Comparison of ENCODE assay signal across 8 mouse cellular contexts in the genomic region with DNA sequence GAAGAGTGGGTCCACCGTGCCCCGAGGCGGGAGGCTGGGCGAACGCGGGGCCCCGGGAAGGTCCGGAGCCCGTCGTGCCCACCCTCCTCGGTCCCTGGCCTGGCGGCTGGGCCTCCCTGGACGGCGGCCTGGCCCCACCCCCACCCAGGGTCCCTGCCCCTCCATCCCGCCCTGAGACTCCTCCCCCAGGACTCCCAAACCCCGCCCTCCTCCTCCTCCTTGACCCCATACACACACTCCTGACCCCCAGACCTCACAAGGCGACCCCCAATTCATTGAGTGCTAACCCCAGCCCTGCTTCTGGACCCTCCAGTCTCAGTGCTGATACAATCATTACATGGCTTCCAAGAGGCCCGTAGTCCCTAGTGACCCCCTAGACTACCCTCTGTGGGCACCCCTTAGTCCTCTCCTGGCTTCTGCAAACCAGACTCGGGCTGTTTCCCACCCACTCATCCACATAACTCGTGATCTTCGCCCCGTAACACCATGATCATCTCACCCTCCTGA. TPM values are rescaled to one million over a fixed set of nuclear protein-coding genes. Genes with fewer than 3 reads are reported as not detected.
DNase-seq lines count a peak whose midpoint lies in the region; ATAC-seq and TF ChIP-seq lines count a peak whose summit lies in the region.

No protein-coding gene starts in this region.

- H3K27ac ChIP-seq in heart, adult 2 months = peak overlapping the region; percentile 96
- peak overlapping the region; percentile 57 for H3K27ac ChIP-seq in MEL (ENCODE audit: control insufficient read depth, low read depth, low read length)
- H3K27ac ChIP-seq in forebrain, embryonic 12.5 days = peak overlapping the region; percentile 95
- H3K27ac ChIP-seq in limb, embryonic 10.5 days = peak overlapping the region; percentile 94
- H3K27ac ChIP-seq in midbrain, embryonic 13.5 days = peak overlapping the region; percentile 95

- TF ChIP-seq RAD21 in MEL (IDR thresholded peaks at IDR 0.05; ENCODE audit: low read depth, low read length) = no peak

- H3K4me3 ChIP-seq in heart, adult 2 months = peak overlapping the region; percentile 91
- peak overlapping the region; percentile 75 to 82 for H3K4me3 ChIP-seq in MEL (ENCODE audit: control insufficient read depth in 1 of 2, insufficient read depth in 1 of 2, low read depth in 2 of 2, low read length in 2 of 2)
- peak overlapping the region; percentile 89 for H3K4me3 ChIP-seq in forebrain, embryonic 12.5 days (replicated peaks)
- H3K4me3 ChIP-seq in limb, embryonic 10.5 days = peak overlapping the region; percentile 72
- H3K4me3 ChIP-seq in midbrain, embryonic 13.5 days (replicated peaks) = peak overlapping the region; percentile 84

- H3K9me3 ChIP-seq in MEL (replicated peaks; ENCODE audit: insufficient read depth, low read length) = no peaks in the 10 kb centered on the region
- H3K9me3 ChIP-seq in forebrain, embryonic 12.5 days = no peaks in the 10 kb centered on the region
- H3K9me3 ChIP-seq in limb, embryonic 10.5 days (replicated peaks) = no peaks in the 10 kb centered on the region
- no peaks in the 10 kb centered on the region for H3K9me3 ChIP-seq in midbrain, embryonic 13.5 days

- DNase-seq in heart, adult 2 months = no peak
- no peak for DNase-seq in heart, adult 8-10 months (ENCODE audit: low spot score)
- no peak for DNase-seq in MEL (ENCODE audit: low read depth, low spot score)
- no peak for DNase-seq in limb, embryonic 10.5 days (ENCODE audit: low spot score)
- DNase-seq in layer of hippocampus, adult 9-10 months (ENCODE audit: low spot score) = no peak
- no peak for DNase-seq in layer of hippocampus, postnatal 25 days (ENCODE audit: extremely low spot score in 1 of 2, low spot score in 1 of 2)

- H3K4me2 ChIP-seq in forebrain, embryonic 12.5 days = peak overlapping the region; percentile 95
- H3K4me2 ChIP-seq in midbrain, embryonic 13.5 days (replicated peaks) = peak overlapping the region; percentile 71

- no peaks in the 10 kb centered on the region for H3K36me3 ChIP-seq in heart, adult 2 months (ENCODE audit: control insufficient read depth, insufficient read depth, low read length)
- peaks cover 0 to 4% of the 10 kb centered on the region in 2 experiments; a peak in 2 of 4 replicates for H3K36me3 ChIP-seq in MEL (ENCODE audit: control insufficient read depth in 1 of 2, insufficient read depth in 2 of 2, low read length in 2 of 2)
- peaks cover 8% of the 10 kb centered on the region for H3K36me3 ChIP-seq in forebrain, embryonic 12.5 days (replicated peaks)
- peaks cover 27% of the 10 kb centered on the region for H3K36me3 ChIP-seq in limb, embryonic 10.5 days
- peaks cover 16% of the 10 kb centered on the region for H3K36me3 ChIP-seq in midbrain, embryonic 13.5 days

- H3K27me3 ChIP-seq in heart, adult 2 months (ENCODE audit: control insufficient read depth, insufficient read depth, low read length) = no peaks in the 10 kb centered on the region
- H3K27me3 ChIP-seq in MEL (ENCODE audit: control insufficient read depth in 1 of 2, insufficient read depth in 2 of 2, low read length in 2 of 2) = no peaks in the 10 kb centered on the region
- no peaks in the 10 kb centered on the region for H3K27me3 ChIP-seq in forebrain, embryonic 12.5 days
- no peaks in the 10 kb centered on the region for H3K27me3 ChIP-seq in limb, embryonic 10.5 days (ENCODE audit: low read depth, poor library complexity, severe bottlenecking)
- H3K27me3 ChIP-seq in midbrain, embryonic 13.5 days = no peaks in the 10 kb centered on the region

- TF ChIP-seq POLR2A in heart, adult 2 months (IDR thresholded peaks at IDR 0.05; ENCODE audit: insufficient read depth, low read depth, low read length) = no peak
- peak in 1 of 2 experiments; percentile 5; a peak in 1 of 4 replicates for TF ChIP-seq POLR2A in MEL (IDR thresholded peaks at IDR 0.05; ENCODE audit: control insufficient read depth in 1 of 2, insufficient read depth in 1 of 2, low read depth in 1 of 2, low read length in 2 of 2, poor library complexity in 1 of 2)

- no peaks in the 10 kb centered on the region for H3K79me2 ChIP-seq in heart, adult 2 months (replicated peaks; ENCODE audit: control insufficient read depth, insufficient read depth, low read length)
- peaks cover 5% of the 10 kb centered on the region; the same call in 1 of the 2 replicates for H3K79me2 ChIP-seq in MEL (ENCODE audit: control insufficient read depth, insufficient read depth, low read length, poor library complexity)

- ATAC-seq in forebrain, embryonic 12.5 days (ENCODE audit: low FRiP score) = peak; percentile 75
- ATAC-seq in midbrain, embryonic 13.5 days = peak; percentile 49

- no peak for TF ChIP-seq EP300 in heart, adult 2 months (IDR thresholded peaks at IDR 0.05; ENCODE audit: insufficient read depth, low read depth, low read length)
- no peak for TF ChIP-seq EP300 in MEL (IDR thresholded peaks at IDR 0.05; ENCODE audit: low read depth in 1 of 2, low read length in 2 of 2)

- peak overlapping the region; percentile 97 for H3K9ac ChIP-seq in heart, adult 2 months (ENCODE audit: low read depth, low read length)
- peak overlapping the region; percentile 97 for H3K9ac ChIP-seq in MEL (ENCODE audit: control insufficient read depth, low read depth, low read length, poor library complexity, severe bottlenecking)
- H3K9ac ChIP-seq in forebrain, embryonic 12.5 days = peak overlapping the region; percentile 92
- peak overlapping the region; percentile 94 for H3K9ac ChIP-seq in midbrain, embryonic 13.5 days (replicated peaks)

- peaks cover 10% of the 10 kb centered on the region for H3K4me1 ChIP-seq in heart, adult 2 months (ENCODE audit: control insufficient read depth, insufficient read depth, low read length)
- H3K4me1 ChIP-seq in MEL (ENCODE audit: control insufficient read depth in 1 of 2, insufficient read depth in 2 of 2, low read length in 2 of 2) = peaks cover 3 to 9% of the 10 kb centered on the region in 2 experiments; a peak in 2 of 4 replicates
- H3K4me1 ChIP-seq in forebrain, embryonic 12.5 days = peaks cover 41% of the 10 kb centered on the region
- H3K4me1 ChIP-seq in limb, embryonic 10.5 days = peaks cover 70% of the 10 kb centered on the region
- peaks cover 52% of the 10 kb centered on the region for H3K4me1 ChIP-seq in midbrain, embryonic 13.5 days (replicated peaks)

- intact Hi-C loops in heart, adult 2 months (cut with DNase I) = loop anchor here (5.0 kb wide), 1 partner anchor 170 kb away; no protein-coding TSS in a partner anchor

- 8% methylated on average over 21 of the region's 22 CpGs for WGBS in heart, adult 2 months
- 9% methylated on average over 21 of the region's 22 CpGs for WGBS in forebrain, embryonic 12.5 days
- 10% methylated on average over 22 of the region's 22 CpGs for WGBS in limb, embryonic 10.5 days
- WGBS in midbrain, embryonic 13.5 days = 9% methylated on average over 16 of the region's 22 CpGs

- TF ChIP-seq CTCF in heart, adult 2 months (IDR thresholded peaks at IDR 0.05) = no peak
- no peak for TF ChIP-seq CTCF in MEL (IDR thresholded peaks at IDR 0.05 in 2 of 3, conservative IDR thresholded peaks at IDR 0.05 in 1 of 3; ENCODE audit: control insufficient read depth in 1 of 3, insufficient read depth in 1 of 3, low read depth in 2 of 3, low read length in 3 of 3, poor library complexity in 1 of 3, severe bottlenecking in 1 of 3)

RNA-seq across cellular contexts. Expression of a gene that starts 0.7 kb away (rescaled TPM):
- total RNA-seq in heart, adult 2 months (2021) = 10 to 100 TPM; 12.4 to 12.5 TPM
- polyA plus RNA-seq in heart, adult 2 months (2012; rRNA removed) = 22.9 and 30.8 TPM in 2 replicates
- 10 to 100 TPM; 12.2 to 18.5 (median 14.2) TPM for total RNA-seq in heart, adult 8-10 months (2022)
- total RNA-seq in MEL (2012; rRNA removed) = 21.4 and 29.5 TPM in 2 replicates
- polyA plus RNA-seq in MEL (2012; ENCODE audit: insufficient read depth in 1 of 2, insufficient read length in 2 of 2, low read depth in 1 of 2, low replicate concordance in 2 of 2, missing spikeins in 1 of 2) = 10 to 100 TPM in 1 of 2 experiments, not detected in 1; 53.0 TPM
- polyA plus RNA-seq in forebrain, embryonic 12.5 days (2016; fragmentation: Nextera tagmentation; extraction: Ambion mirVana) = 43.6 and 44.7 TPM in 2 replicates
- 33.6 and 40.2 TPM in 2 replicates for polyA plus RNA-seq in limb, embryonic 10.5 days (2016; fragmentation: Nextera tagmentation; extraction: Ambion mirVana)
- 44.2 and 45.6 TPM in 2 replicates for polyA plus RNA-seq in midbrain, embryonic 13.5 days (2015; fragmentation: Nextera tagmentation; extraction: Ambion mirVana)
- 100 to 1,000 TPM in 1 of 2 experiments, 10 to 100 TPM in 1; 95.9 to 109 TPM for total RNA-seq in layer of hippocampus, postnatal 25 days (2021)

RNA-seq across cellular contexts. Expression of a gene that starts 30.0 kb away (rescaled TPM):
- 1 to 10 TPM; 2.9 to 4.5 TPM for total RNA-seq in heart, adult 2 months (2021)
- polyA plus RNA-seq in heart, adult 2 months (2012; rRNA removed) = 3.4 and 4.0 TPM in 2 replicates
- total RNA-seq in heart, adult 8-10 months (2022) = 1 to 10 TPM; 2.5 to 4.0 (median 3.6) TPM
- 110 and 121 TPM in 2 replicates for total RNA-seq in MEL (2012; rRNA removed)
- polyA plus RNA-seq in MEL (2012; ENCODE audit: insufficient read depth in 1 of 2, insufficient read length in 2 of 2, low read depth in 1 of 2, low replicate concordance in 2 of 2, missing spikeins in 1 of 2) = 100 to 1,000 TPM in 1 of 2 experiments, not detected in 1; 154 TPM
- 2.8 and 4.4 TPM in 2 replicates for polyA plus RNA-seq in forebrain, embryonic 12.5 days (2016; fragmentation: Nextera tagmentation; extraction: Ambion mirVana)
- 6.8 and 11.1 TPM in 2 replicates for polyA plus RNA-seq in limb, embryonic 10.5 days (2016; fragmentation: Nextera tagmentation; extraction: Ambion mirVana)
- polyA plus RNA-seq in midbrain, embryonic 13.5 days (2015; fragmentation: Nextera tagmentation; extraction: Ambion mirVana) = 4.5 and 5.6 TPM in 2 replicates
- total RNA-seq in layer of hippocampus, postnatal 25 days (2021) = 1 to 10 TPM; 2.5 to 3.2 TPM

RNA-seq across cellular contexts. Expression of a gene that starts 35.7 kb away (rescaled TPM):
- 1 to 10 TPM in 1 of 2 experiments, under 1 TPM in 1; 0.99 to 1.0 TPM for total RNA-seq in heart, adult 2 months (2021)
- 1.3 and 1.6 TPM in 2 replicates for polyA plus RNA-seq in heart, adult 2 months (2012; rRNA removed)
- under 1 TPM; 0.28 to 0.80 (median 0.54) TPM for total RNA-seq in heart, adult 8-10 months (2022)
- total RNA-seq in MEL (2012; rRNA removed) = 0.03 and 0.04 TPM in 2 replicates
- polyA plus RNA-seq in MEL (2012; ENCODE audit: insufficient read depth in 1 of 2, insufficient read length in 2 of 2, low read depth in 1 of 2, low replicate concordance in 2 of 2, missing spikeins in 1 of 2) = under 1 TPM in 1 of 2 experiments, not detected in 1; 0.03 TPM
- 6.9 and 7.0 TPM in 2 replicates for polyA plus RNA-seq in forebrain, embryonic 12.5 days (2016; fragmentation: Nextera tagmentation; extraction: Ambion mirVana)
- 10.9 and 11.0 TPM in 2 replicates for polyA plus RNA-seq in limb, embryonic 10.5 days (2016; fragmentation: Nextera tagmentation; extraction: Ambion mirVana)
- polyA plus RNA-seq in midbrain, embryonic 13.5 days (2015; fragmentation: Nextera tagmentation; extraction: Ambion mirVana) = 5.6 and 6.1 TPM in 2 replicates
- total RNA-seq in layer of hippocampus, postnatal 25 days (2021) = 1 to 10 TPM; 1.0 to 1.1 TPM

RNA-seq across cellular contexts. Expression of a gene that starts 54.9 kb away (rescaled TPM):
- total RNA-seq in heart, adult 2 months (2021) = 10 to 100 TPM; 31.5 to 35.9 TPM
- polyA plus RNA-seq in heart, adult 2 months (2012; rRNA removed) = 31.2 and 33.0 TPM in 2 replicates
- total RNA-seq in heart, adult 8-10 months (2022) = 10 to 100 TPM; 32.4 to 33.8 (median 33.1) TPM
- 3.4 and 3.5 TPM in 2 replicates for total RNA-seq in MEL (2012; rRNA removed)
- polyA plus RNA-seq in MEL (2012; ENCODE audit: insufficient read depth in 1 of 2, insufficient read length in 2 of 2, low read depth in 1 of 2, low replicate concordance in 2 of 2, missing spikeins in 1 of 2) = 10 to 100 TPM in 1 of 2 experiments, not detected in 1; 12.7 TPM
- polyA plus RNA-seq in forebrain, embryonic 12.5 days (2016; fragmentation: Nextera tagmentation; extraction: Ambion mirVana) = 1.4 and 1.6 TPM in 2 replicates
- 1.9 and 2.3 TPM in 2 replicates for polyA plus RNA-seq in limb, embryonic 10.5 days (2016; fragmentation: Nextera tagmentation; extraction: Ambion mirVana)
- polyA plus RNA-seq in midbrain, embryonic 13.5 days (2015; fragmentation: Nextera tagmentation; extraction: Ambion mirVana) = 0.84 and 1.4 TPM in 2 replicates
- total RNA-seq in layer of hippocampus, postnatal 25 days (2021) = 10 to 100 TPM; 19.9 to 22.9 TPM
